Mouse (Mus musculus): ENCODE data around the gene Mmaa. TPM values are rescaled to one million over a fixed set of nuclear protein-coding genes. Genes with fewer than 3 reads are reported as not detected.

Gene Mmaa
- polyA plus RNA-seq, 1 experiment = 33.1 TPM

DNA sequence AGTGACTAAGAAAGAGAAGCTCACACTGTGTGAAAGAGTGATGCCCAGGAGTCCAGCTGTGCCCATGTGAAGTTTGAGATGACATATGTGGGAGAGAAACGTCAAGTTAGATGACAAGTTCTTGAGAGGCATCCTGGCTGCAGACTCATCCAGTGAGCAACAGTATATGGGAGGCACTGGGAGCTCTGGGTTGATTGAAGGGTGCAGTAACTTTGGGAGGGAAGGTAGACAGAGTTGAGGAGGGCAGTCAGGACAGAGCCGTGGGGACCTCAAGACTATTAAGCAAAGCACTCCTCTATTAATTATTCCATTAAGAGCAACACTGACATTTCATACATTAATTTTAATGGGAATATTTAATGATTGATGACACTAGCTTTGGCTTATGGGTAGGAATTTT is 35.0 kb upstream of the Mmaa start:
- Histone ChIP-seq H3K27ac (ENCODE audit: insufficient read depth, low read length) (no peak overlapping the region), H3K27me3 (ENCODE audit: control insufficient read depth, insufficient read depth, low read length) (no peaks in the 10 kb centered on the region), H3K4me3 (replicated peaks; ENCODE audit: insufficient read depth, low read depth, low read length) (no peak overlapping the region), H3K4me1 (ENCODE audit: control insufficient read depth, insufficient read depth, low read length) (no peaks in the 10 kb centered on the region)
- TF ChIP-seq POLR2A (IDR thresholded peaks at IDR 0.05; ENCODE audit: borderline replicate concordance, insufficient read depth, low read length) = no peak
- no peak for TF ChIP-seq CTCF (IDR thresholded peaks at IDR 0.05; ENCODE audit: borderline replicate concordance, insufficient read depth, low read depth, low read length)
- DNase-seq = no peak
- 59% methylated on average over 2 of the region's 2 CpGs for WGBS

DNA sequence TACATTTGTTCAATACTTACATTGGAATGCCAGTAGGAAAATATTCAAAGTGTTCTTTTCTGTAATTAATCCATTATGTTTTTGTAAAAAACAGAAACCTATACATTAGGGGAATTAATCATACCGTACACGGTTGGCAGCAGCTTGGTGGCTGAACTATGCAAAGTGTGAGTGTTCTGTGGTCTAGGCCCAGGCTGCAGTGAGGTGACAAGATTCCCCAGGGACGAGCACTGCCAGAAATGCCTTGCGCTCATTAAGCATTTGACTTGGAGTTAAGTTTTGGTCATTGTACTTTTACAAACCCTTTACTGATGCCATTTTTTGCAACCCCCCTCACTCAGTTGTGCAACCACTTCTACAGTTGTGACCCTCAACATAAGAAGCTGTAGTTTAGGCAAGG is 34.4 kb upstream of the Mmaa start:
- Histone ChIP-seq H3K27me3 (ENCODE audit: control insufficient read depth, insufficient read depth, low read length) (no peaks in the 10 kb centered on the region), H3K4me1 (ENCODE audit: control insufficient read depth, insufficient read depth, low read length) (no peaks in the 10 kb centered on the region; the same call in 1 of the 2 replicates), H3K4me3 (replicated peaks; ENCODE audit: insufficient read depth, low read depth, low read length) (no peak overlapping the region), H3K27ac (ENCODE audit: insufficient read depth, low read length) (no peak overlapping the region)
- no peak for TF ChIP-seq POLR2A (IDR thresholded peaks at IDR 0.05; ENCODE audit: borderline replicate concordance, insufficient read depth, low read length)
- no peak for TF ChIP-seq CTCF (IDR thresholded peaks at IDR 0.05; ENCODE audit: borderline replicate concordance, insufficient read depth, low read depth, low read length)
- no peak for DNase-seq
- 78% methylated on average over 4 of the region's 4 CpGs for WGBS

DNA sequence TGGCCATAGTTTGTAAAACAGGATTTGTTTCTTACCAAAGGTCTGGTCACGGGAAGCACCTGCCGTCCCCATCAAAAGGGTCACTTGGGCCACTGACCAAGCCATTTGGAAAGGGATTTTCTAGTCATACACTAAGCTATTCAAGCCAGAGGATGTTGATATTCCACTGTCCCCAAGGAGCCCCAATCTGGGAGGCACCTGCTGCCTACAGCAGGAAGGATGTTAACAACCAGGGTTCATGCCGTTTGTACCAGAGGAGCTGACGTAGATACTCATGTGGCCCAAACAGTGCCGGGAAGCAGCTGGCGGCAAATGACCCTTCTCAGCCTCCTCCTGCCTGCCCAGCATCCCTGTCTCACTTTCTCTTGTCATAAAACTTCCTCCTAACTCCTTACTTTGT is 30.8 kb upstream of the Mmaa start:
- 82% methylated on average over 6 of the region's 6 CpGs for WGBS
- Histone ChIP-seq H3K27ac (ENCODE audit: insufficient read depth, low read length) (no peak overlapping the region), H3K4me3 (replicated peaks; ENCODE audit: insufficient read depth, low read depth, low read length) (no peak overlapping the region)

DNA sequence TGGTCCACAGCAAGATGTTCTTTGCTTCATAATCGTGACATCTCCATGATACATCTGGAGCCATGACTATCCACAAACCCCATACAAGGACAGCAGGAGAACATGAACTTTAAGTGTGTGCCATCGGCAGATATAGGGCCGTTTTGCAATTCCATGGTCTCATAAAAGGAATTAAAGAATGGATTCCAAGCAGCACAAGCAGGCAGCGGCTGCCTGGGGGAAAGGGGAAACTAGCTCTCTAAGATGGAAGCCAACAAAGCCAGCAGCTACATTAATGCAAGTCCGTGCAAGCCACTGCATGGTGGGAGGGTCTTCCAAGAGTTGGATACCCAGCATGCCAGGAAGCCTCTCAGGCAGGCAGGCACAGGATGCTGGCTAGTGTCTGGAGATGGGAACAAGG is 30.2 kb upstream of the Mmaa start:
- 71% methylated on average over 5 of the region's 5 CpGs for WGBS
- DNase-seq = no peak
- no peak overlapping the region for H3K27ac ChIP-seq (ENCODE audit: insufficient read depth, low read length)
- TF ChIP-seq CTCF (IDR thresholded peaks at IDR 0.05; ENCODE audit: borderline replicate concordance, insufficient read depth, low read depth, low read length) = no peak
- TF ChIP-seq POLR2A (IDR thresholded peaks at IDR 0.05; ENCODE audit: borderline replicate concordance, insufficient read depth, low read length) = no peak
- no peak overlapping the region for H3K4me3 ChIP-seq (replicated peaks; ENCODE audit: insufficient read depth, low read depth, low read length)
- no peaks in the 10 kb centered on the region for H3K27me3 ChIP-seq (ENCODE audit: control insufficient read depth, insufficient read depth, low read length)
- H3K4me1 ChIP-seq (ENCODE audit: control insufficient read depth, insufficient read depth, low read length) = peaks cover 3% of the 10 kb centered on the region; the same call in 1 of the 2 replicates

More for the DNA sequence above, 30.8 kb upstream of the Mmaa start:
- TF ChIP-seq CTCF (IDR thresholded peaks at IDR 0.05; ENCODE audit: borderline replicate concordance, insufficient read depth, low read depth, low read length) = no peak
- no peak for TF ChIP-seq POLR2A (IDR thresholded peaks at IDR 0.05; ENCODE audit: borderline replicate concordance, insufficient read depth, low read length)
- Histone ChIP-seq H3K4me1 (ENCODE audit: control insufficient read depth, insufficient read depth, low read length) (peaks cover 3% of the 10 kb centered on the region; the same call in 1 of the 2 replicates), H3K27me3 (ENCODE audit: control insufficient read depth, insufficient read depth, low read length) (no peaks in the 10 kb centered on the region)
- DNase-seq = no peak

DNA sequence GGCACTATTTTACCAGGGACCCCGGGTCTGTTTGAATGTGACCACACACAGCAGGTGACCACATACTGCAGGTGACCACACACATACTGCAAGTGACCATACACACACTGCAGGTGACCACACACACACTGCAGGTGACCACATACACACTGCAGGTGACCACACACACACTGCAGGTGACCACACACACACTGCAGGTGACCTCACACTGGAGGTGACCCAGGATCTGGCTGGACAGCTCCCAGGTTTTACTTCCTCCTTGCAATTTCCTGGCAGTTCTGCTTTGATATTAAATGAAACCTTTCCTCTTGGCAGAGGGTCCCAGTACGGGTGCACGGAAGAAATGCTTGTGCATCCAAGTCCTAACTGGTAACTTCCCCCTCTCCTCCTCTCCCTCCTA is 29.3 kb upstream of the Mmaa start:
- TF ChIP-seq POLR2A (IDR thresholded peaks at IDR 0.05; ENCODE audit: borderline replicate concordance, insufficient read depth, low read length) = no peak
- TF ChIP-seq CTCF (IDR thresholded peaks at IDR 0.05; ENCODE audit: borderline replicate concordance, insufficient read depth, low read depth, low read length) = no peak
- H3K4me3 ChIP-seq (replicated peaks; ENCODE audit: insufficient read depth, low read depth, low read length) = no peak overlapping the region
- 27% methylated on average over 3 of the region's 3 CpGs for WGBS
- DNase-seq = no peak
- H3K4me1 ChIP-seq (ENCODE audit: control insufficient read depth, insufficient read depth, low read length) = peaks cover 3% of the 10 kb centered on the region; the same call in 1 of the 2 replicates
- no peaks in the 10 kb centered on the region for H3K27me3 ChIP-seq (ENCODE audit: control insufficient read depth, insufficient read depth, low read length)
- H3K27ac ChIP-seq (ENCODE audit: insufficient read depth, low read length) = no peak overlapping the region

DNA sequence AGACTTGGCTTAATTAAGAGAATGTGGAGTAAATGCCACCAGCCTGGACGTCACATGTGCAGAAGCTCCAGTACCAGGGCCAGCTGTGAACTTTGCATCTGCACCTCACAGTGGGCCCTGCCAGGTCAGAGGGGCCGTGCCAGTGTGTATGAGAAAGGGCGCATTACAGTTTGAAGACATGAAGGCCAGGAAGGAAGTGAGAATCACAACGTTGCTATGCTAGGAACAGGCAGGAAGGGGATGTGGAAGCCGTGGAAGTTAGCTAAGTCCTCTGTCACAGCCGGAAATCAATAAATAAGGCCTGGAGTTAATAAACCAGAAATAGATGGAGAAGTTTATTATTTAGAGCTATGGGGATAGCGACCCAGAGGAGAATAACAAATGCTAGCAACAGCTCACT is 28.4 kb upstream of the Mmaa start:
- Histone ChIP-seq H3K4me1 (ENCODE audit: control insufficient read depth, insufficient read depth, low read length) (peaks cover 3% of the 10 kb centered on the region; the same call in 1 of the 2 replicates), H3K27ac (ENCODE audit: insufficient read depth, low read length) (no peak overlapping the region), H3K27me3 (ENCODE audit: control insufficient read depth, insufficient read depth, low read length) (no peaks in the 10 kb centered on the region), H3K4me3 (replicated peaks; ENCODE audit: insufficient read depth, low read depth, low read length) (no peak overlapping the region)
- TF ChIP-seq CTCF (IDR thresholded peaks at IDR 0.05; ENCODE audit: borderline replicate concordance, insufficient read depth, low read depth, low read length) (no peak), POLR2A (IDR thresholded peaks at IDR 0.05; ENCODE audit: borderline replicate concordance, insufficient read depth, low read length) (no peak)
- WGBS = 73% methylated on average over 7 of the region's 7 CpGs
- no peak for DNase-seq

DNA sequence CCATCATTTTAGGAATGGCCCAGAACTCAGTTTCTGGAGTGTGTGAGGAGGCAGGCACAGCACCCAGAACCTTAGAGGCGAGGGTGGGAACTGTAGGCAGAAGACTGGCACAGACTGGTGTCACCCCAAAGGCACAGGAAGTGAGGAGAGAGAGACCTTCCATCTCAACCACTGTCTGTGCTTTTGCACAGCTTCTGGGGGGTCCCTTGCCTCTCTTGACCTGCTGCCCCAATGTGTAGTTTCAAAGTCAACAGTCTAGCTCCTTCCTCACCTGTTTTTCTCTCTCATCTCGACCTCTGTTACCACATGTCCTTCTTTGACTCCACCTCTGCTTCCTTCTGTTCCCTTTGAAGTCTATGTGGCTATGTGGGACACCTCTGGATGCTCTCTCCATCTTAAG is 16.1 kb upstream of the Mmaa start:
- H3K27me3 ChIP-seq (ENCODE audit: control insufficient read depth, insufficient read depth, low read length) = no peaks in the 10 kb centered on the region
- TF ChIP-seq CTCF (IDR thresholded peaks at IDR 0.05; ENCODE audit: borderline replicate concordance, insufficient read depth, low read depth, low read length) (no peak), POLR2A (IDR thresholded peaks at IDR 0.05; ENCODE audit: borderline replicate concordance, insufficient read depth, low read length) (no peak)
- DNase-seq = no peak
- WGBS = 66% methylated on average over 2 of the region's 2 CpGs
- H3K27ac ChIP-seq (ENCODE audit: insufficient read depth, low read length) = no peak overlapping the region
- H3K4me1 ChIP-seq (ENCODE audit: control insufficient read depth, insufficient read depth, low read length) = no peaks in the 10 kb centered on the region
- H3K4me3 ChIP-seq (replicated peaks; ENCODE audit: insufficient read depth, low read depth, low read length) = no peak overlapping the region

DNA sequence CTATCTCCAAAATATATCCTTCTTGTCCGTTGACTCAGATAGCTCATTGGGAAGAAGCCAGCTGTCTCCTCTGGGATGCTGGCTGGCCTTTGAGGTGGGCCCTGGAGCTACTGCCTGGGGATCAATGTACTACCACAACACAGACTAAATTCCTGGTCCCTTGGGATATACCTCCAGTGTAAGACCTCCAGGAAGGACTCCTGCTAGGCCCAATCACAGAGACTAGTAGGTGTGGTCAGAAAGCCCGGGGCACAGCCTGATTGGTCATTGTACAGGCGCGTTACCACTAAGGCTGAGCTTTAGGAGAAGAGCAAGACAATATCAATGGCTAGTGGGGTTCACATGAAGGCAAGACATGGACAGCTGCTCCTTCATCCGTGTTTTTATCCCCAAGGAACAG is 11.2 kb upstream of the Mmaa start:
- Histone ChIP-seq H3K4me3 (replicated peaks; ENCODE audit: insufficient read depth, low read depth, low read length) (no peak overlapping the region), H3K27me3 (ENCODE audit: control insufficient read depth, insufficient read depth, low read length) (no peaks in the 10 kb centered on the region)
- 56% methylated on average over 5 of the region's 5 CpGs for WGBS

More for the DNA sequence above, 11.2 kb upstream of the Mmaa start:
- DNase-seq = no peak
- no peaks in the 10 kb centered on the region for H3K4me1 ChIP-seq (ENCODE audit: control insufficient read depth, insufficient read depth, low read length)
- no peak for TF ChIP-seq POLR2A (IDR thresholded peaks at IDR 0.05; ENCODE audit: borderline replicate concordance, insufficient read depth, low read length)
- no peak for TF ChIP-seq CTCF (IDR thresholded peaks at IDR 0.05; ENCODE audit: borderline replicate concordance, insufficient read depth, low read depth, low read length)
- H3K27ac ChIP-seq (ENCODE audit: insufficient read depth, low read length) = no peak overlapping the region

All from cerebellum, adult 2 months (tissue).